Mouse (Mus musculus): ENCODE data around the gene Aldh1a2. TPM values are rescaled to one million over a fixed set of nuclear protein-coding genes. Genes with fewer than 3 reads are reported as not detected.
A peak's percentile ranks its signal among the peaks of the same experiment; 100 is the strongest.

The Aldh1a2 gene
- 1.0 and 1.5 TPM in 2 replicates for total RNA-seq (2012; rRNA removed)

GRCm38 (mm10) chr9:71215248-71216035 lies at the start of gene Aldh1a2:
TSS of gene Aldh1a2 (plus strand) at chr9:71215789.
- 0 out of 2 replicates have a peak, but pooled peaks have one; percentile 24 for TF ChIP-seq HCFC1 (IDR thresholded peaks at IDR 0.05; ENCODE audit: borderline replicate concordance, insufficient read depth, low read length)
- no peak for TF ChIP-seq CHD2 (IDR thresholded peaks at IDR 0.05; ENCODE audit: low read depth, low read length)
- H3K36me3 ChIP-seq (ENCODE audit: control insufficient read depth, insufficient read depth, low read length, poor library complexity, severe bottlenecking), result no peaks in the 10 kb centered on the region
- H3K9me3 ChIP-seq (ENCODE audit: control insufficient read depth, insufficient read depth, low read depth, low read length), result no peaks in the 10 kb centered on the region
- peak within 1 kb of the TSS; percentile 68 to 70 for H3K4me3 ChIP-seq (ENCODE audit: insufficient read depth in 1 of 2, low read depth in 1 of 2, low read length in 2 of 2, poor library complexity in 1 of 2, severe bottlenecking in 1 of 2)
- peak; percentile 59 for DNase-seq (ENCODE audit: low read depth, low spot score)
- no peaks in the 10 kb centered on the region for H3K4me1 ChIP-seq (ENCODE audit: control insufficient read depth in 2 of 2, insufficient read depth in 2 of 2, low read length in 2 of 2, poor library complexity in 1 of 2)
- in situ Hi-C loops (cut with MboI; ENCODE audit: low sequenced_read_pairs in 2 of 2, unreplicated experiment in 2 of 2), result no loop called here
- H3K9ac ChIP-seq (ENCODE audit: insufficient read depth, low read depth, low read length, poor library complexity, severe bottlenecking), result peak within 1 kb of the TSS; percentile 57
- no peak within 1 kb of the TSS for H3K27ac ChIP-seq (ENCODE audit: insufficient read depth, low read depth, low read length, poor library complexity, severe bottlenecking)

- in situ Hi-C loops (cut with MboI; ENCODE audit: low sequenced_read_pairs in 2 of 2, unreplicated experiment in 2 of 2), result no loop called here
- no peak for TF ChIP-seq MAFK (IDR thresholded peaks at IDR 0.05; ENCODE audit: insufficient read depth, low read depth, low read length)
- no peak for TF ChIP-seq ZC3H11A (IDR thresholded peaks at IDR 0.05; ENCODE audit: borderline replicate concordance, low read depth, low read length)
- no peak for TF ChIP-seq ZNF384 (IDR thresholded peaks at IDR 0.05; ENCODE audit: low read depth, low read length)
- Histone ChIP-seq H3K27ac (ENCODE audit: insufficient read depth, low read depth, low read length, poor library complexity, severe bottlenecking) (no peak overlapping the region), H3K4me3 (ENCODE audit: insufficient read depth in 1 of 2, low read depth in 1 of 2, low read length in 2 of 2, poor library complexity in 1 of 2, severe bottlenecking in 1 of 2) (no peak overlapping the region), H3K9ac (ENCODE audit: insufficient read depth, low read depth, low read length, poor library complexity, severe bottlenecking) (no peak overlapping the region), H3K36me3 (ENCODE audit: control insufficient read depth, insufficient read depth, low read length, poor library complexity, severe bottlenecking) (no peaks in the 10 kb centered on the region), H3K9me3 (ENCODE audit: control insufficient read depth, insufficient read depth, low read depth, low read length) (no peaks in the 10 kb centered on the region), H3K4me1 (ENCODE audit: control insufficient read depth in 2 of 2, insufficient read depth in 2 of 2, low read length in 2 of 2, poor library complexity in 1 of 2) (no peaks in the 10 kb centered on the region; a peak in 1 of 4 replicates)
- no peak for DNase-seq (ENCODE audit: low read depth, low spot score)
Observed at GRCm38 (mm10) chr9:71166019-71166705, 49.4 kb upstream of the Aldh1a2 start.

- H3K9me3 ChIP-seq (ENCODE audit: control insufficient read depth, insufficient read depth, low read depth, low read length), result no peaks in the 10 kb centered on the region
- TF ChIP-seq ZNF384 (IDR thresholded peaks at IDR 0.05; ENCODE audit: low read depth, low read length) (peak; percentile 69), ZC3H11A (IDR thresholded peaks at IDR 0.05; ENCODE audit: borderline replicate concordance, low read depth, low read length) (no peak)
Observed at GRCm38 (mm10) chr9:71166871-71167465, 48.6 kb upstream of the Aldh1a2 start.

GRCm38 (mm10) chr9:71167473-71168215 lies 47.9 kb upstream of the Aldh1a2 start:
- no peak overlapping the region for H3K9ac ChIP-seq (ENCODE audit: insufficient read depth, low read depth, low read length, poor library complexity, severe bottlenecking)

More at GRCm38 (mm10) chr9:71166871-71167465, 48.6 kb upstream of the Aldh1a2 start:
- H3K36me3 ChIP-seq (ENCODE audit: control insufficient read depth, insufficient read depth, low read length, poor library complexity, severe bottlenecking), result no peaks in the 10 kb centered on the region
- in situ Hi-C loops (cut with MboI; ENCODE audit: low sequenced_read_pairs in 2 of 2, unreplicated experiment in 2 of 2), result no loop called here
- no peak overlapping the region for H3K9ac ChIP-seq (ENCODE audit: insufficient read depth, low read depth, low read length, poor library complexity, severe bottlenecking)
- DNase-seq (ENCODE audit: low read depth, low spot score), result no peak
- H3K27ac ChIP-seq (ENCODE audit: insufficient read depth, low read depth, low read length, poor library complexity, severe bottlenecking), result no peak overlapping the region
- H3K4me1 ChIP-seq (ENCODE audit: control insufficient read depth in 2 of 2, insufficient read depth in 2 of 2, low read length in 2 of 2, poor library complexity in 1 of 2), result no peaks in the 10 kb centered on the region; a peak in 1 of 4 replicates
- no peak overlapping the region for H3K4me3 ChIP-seq (ENCODE audit: insufficient read depth in 1 of 2, low read depth in 1 of 2, low read length in 2 of 2, poor library complexity in 1 of 2, severe bottlenecking in 1 of 2)

More at GRCm38 (mm10) chr9:71167473-71168215, 47.9 kb upstream of the Aldh1a2 start:
- no peaks in the 10 kb centered on the region; a peak in 1 of 4 replicates for H3K4me1 ChIP-seq (ENCODE audit: control insufficient read depth in 2 of 2, insufficient read depth in 2 of 2, low read length in 2 of 2, poor library complexity in 1 of 2)
- TF ChIP-seq HCFC1 (IDR thresholded peaks at IDR 0.05; ENCODE audit: borderline replicate concordance, insufficient read depth, low read length), result no peak
- no peak for TF ChIP-seq ZNF384 (IDR thresholded peaks at IDR 0.05; ENCODE audit: low read depth, low read length)
- TF ChIP-seq MAFK (IDR thresholded peaks at IDR 0.05; ENCODE audit: insufficient read depth, low read depth, low read length), result no peak
- no peak for TF ChIP-seq CHD2 (IDR thresholded peaks at IDR 0.05; ENCODE audit: low read depth, low read length)
- no peak for TF ChIP-seq ZC3H11A (IDR thresholded peaks at IDR 0.05; ENCODE audit: borderline replicate concordance, low read depth, low read length)
- no peaks in the 10 kb centered on the region for H3K36me3 ChIP-seq (ENCODE audit: control insufficient read depth, insufficient read depth, low read length, poor library complexity, severe bottlenecking)
- H3K4me3 ChIP-seq (ENCODE audit: insufficient read depth in 1 of 2, low read depth in 1 of 2, low read length in 2 of 2, poor library complexity in 1 of 2, severe bottlenecking in 1 of 2), result no peak overlapping the region
- no peak overlapping the region for H3K27ac ChIP-seq (ENCODE audit: insufficient read depth, low read depth, low read length, poor library complexity, severe bottlenecking)
- no peak for DNase-seq (ENCODE audit: low read depth, low spot score)
- H3K9me3 ChIP-seq (ENCODE audit: control insufficient read depth, insufficient read depth, low read depth, low read length), result no peaks in the 10 kb centered on the region
- in situ Hi-C loops (cut with MboI; ENCODE audit: low sequenced_read_pairs in 2 of 2, unreplicated experiment in 2 of 2), result no loop called here
